Mouse (Mus musculus) thymus, postnatal 36 days (tissue): Measurements from ENCODE around the gene Gas7.

Experiments used
- DNase-seq, 2 experiments: peaks; one replicate each; pipeline ENCODE4 v3.0.0; 2022; ENCODE audit warnings: mixed read lengths in 2 of 2

The Gas7 gene

GRCm38 (mm10) chr11:67537353-67537752 is 82.1 kb downstream of the Gas7 start:
- DNase-seq = no peak

GRCm38 (mm10) chr11:67538557-67538956 is 83.3 kb downstream of the Gas7 start:
- DNase-seq = no peak

- no peak for DNase-seq
Measured at GRCm38 (mm10) chr11:67544656-67545432, 89.6 kb downstream of the Gas7 start.

GRCm38 (mm10) chr11:67546582-67546981 is 91.3 kb downstream of the Gas7 start:
- no peak for DNase-seq

- no peak for DNase-seq
Measured at GRCm38 (mm10) chr11:67549306-67549705, 94.1 kb downstream of the Gas7 start.

GRCm38 (mm10) chr11:67549762-67550488 is 94.7 kb downstream of the Gas7 start:
- no peak for DNase-seq

- DNase-seq = no peak
Measured at GRCm38 (mm10) chr11:67552400-67552799, 97.2 kb downstream of the Gas7 start.

- no peak for DNase-seq
Measured at GRCm38 (mm10) chr11:67554276-67554675, 99.0 kb downstream of the Gas7 start.

- no peak for DNase-seq
Measured at GRCm38 (mm10) chr11:67556360-67556759, 101.1 kb downstream of the Gas7 start.

GRCm38 (mm10) chr11:67558772-67559448 is 103.7 kb downstream of the Gas7 start:
- DNase-seq = no peak

- DNase-seq = no peak
Measured at GRCm38 (mm10) chr11:67559522-67559921, 104.3 kb downstream of the Gas7 start.

- DNase-seq = no peak
Measured at GRCm38 (mm10) chr11:67561631-67562030, 106.4 kb downstream of the Gas7 start.

- no peak for DNase-seq
Measured at GRCm38 (mm10) chr11:67563141-67563540, 107.9 kb downstream of the Gas7 start.

GRCm38 (mm10) chr11:67564003-67564637 is 108.9 kb downstream of the Gas7 start:
- DNase-seq = no peak

GRCm38 (mm10) chr11:67565512-67565911 is 110.3 kb downstream of the Gas7 start:
- no peak for DNase-seq

- no peak for DNase-seq
Measured at GRCm38 (mm10) chr11:67566704-67567103, 111.5 kb downstream of the Gas7 start.

GRCm38 (mm10) chr11:67567184-67567583 is 111.9 kb downstream of the Gas7 start:
- DNase-seq = no peak

GRCm38 (mm10) chr11:67567991-67568390 is 112.8 kb downstream of the Gas7 start:
- DNase-seq = no peak

- no peak for DNase-seq
Measured at GRCm38 (mm10) chr11:67568815-67569214, 113.6 kb downstream of the Gas7 start.

- DNase-seq = no peak
Measured at GRCm38 (mm10) chr11:67570947-67571346, 115.7 kb downstream of the Gas7 start.

- no peak for DNase-seq
Measured at GRCm38 (mm10) chr11:67574344-67574743, 119.1 kb downstream of the Gas7 start.

GRCm38 (mm10) chr11:67577472-67577871 is 122.2 kb downstream of the Gas7 start:
- DNase-seq = no peak

GRCm38 (mm10) chr11:67577994-67578393 is 122.8 kb downstream of the Gas7 start:
- DNase-seq = no peak
